Mouse (Mus musculus) lung, postnatal 0 days (tissue): Measurements from ENCODE around the gene Gm42674.

Source experiments
- CTCF ChIP-seq: IDR thresholded peaks from 2 replicates; pipeline ENCODE4 v1.5.1; 2016; ENCODE audit warnings: antibody characterized with exemption, mild to moderate bottlenecking
- EP300 ChIP-seq: IDR thresholded peaks from 2 replicates; pipeline ENCODE4 v1.6.1; 2016; ENCODE audit warnings: antibody characterized with exemption, mild to moderate bottlenecking, control low read depth

GRCm38 (mm10) chr3:90575320-90575719 is 26.4 kb upstream of the Gm42674 start:
- TF ChIP-seq EP300 (no peak), CTCF (no peak)
